Mouse (Mus musculus) neural tube, embryonic 15.5 days (tissue): Measurements from ENCODE around the gene Pnmal1. TPM values are rescaled to one million over a fixed set of nuclear protein-coding genes. Genes with fewer than 3 reads are reported as not detected.

Source experiments
- ATAC-seq: fragments of 200-750 bp; cut with Nextera tagmentation; 2 replicates; pipeline ENCODE4 v1.8.0; 2017; ENCODE audit warnings: mild to moderate bottlenecking, moderate TSS enrichment, moderate library complexity; ENCODE audit not compliant: low FRiP score
- H3K27ac ChIP-seq: fragments of 300-500 bp; sonication (generic); replicated peaks from 2 replicates; pipeline ENCODE4 v1.5.1; 2015; ENCODE audit warnings: mild to moderate bottlenecking, inconsistent platforms
- H3K27me3 ChIP-seq: fragments of 300-500 bp; sonication (generic); replicated peaks from 2 replicates; pipeline ENCODE4 v1.6.1; 2015; ENCODE audit warnings: inconsistent platforms
- H3K36me3 ChIP-seq: fragments of 300-500 bp; sonication (generic); 2 replicates; pipeline ENCODE4 v1.6.1; 2015; ENCODE audit warnings: inconsistent platforms
- H3K4me1 ChIP-seq: fragments of 300-500 bp; sonication (generic); 2 replicates; pipeline ENCODE4 v1.6.1; 2015; ENCODE audit warnings: inconsistent platforms
- H3K4me2 ChIP-seq: fragments of 300-500 bp; sonication (generic); 2 replicates; pipeline ENCODE4 v1.6.1; 2015; ENCODE audit warnings: inconsistent platforms, mild to moderate bottlenecking, moderate library complexity
- H3K4me3 ChIP-seq: fragments of 300-500 bp; sonication (generic); replicated peaks from 2 replicates; pipeline ENCODE4 v1.5.1; 2015; ENCODE audit warnings: mild to moderate bottlenecking, inconsistent platforms
- H3K9ac ChIP-seq: fragments of 300-500 bp; sonication (generic); replicated peaks from 2 replicates; pipeline ENCODE4 v1.6.1; 2015; ENCODE audit warnings: mild to moderate bottlenecking, inconsistent platforms
- H3K9me3 ChIP-seq: fragments of 300-500 bp; sonication (generic); replicated peaks from 2 replicates; pipeline ENCODE4 v1.6.1; 2016; ENCODE audit warnings: inconsistent platforms
- WGBS: fragments of 180-500 bp; shearing (Covaris S2); methylation state at CpG from one replicate; pipeline ENCODE4 v1.1.7; 2015; ENCODE audit warnings: mixed read lengths; 5-methylcytosine and 5-hydroxymethylcytosine counted together
- polyA plus RNA-seq: library from polyadenylated mRNA; unstranded; fragments of >200 nt; fragmentation: Nextera tagmentation; extraction: Ambion mirVana; gene quantifications from 2 replicates; pipeline ENCODE4 v1.2.1, GENCODE M21; 2015

Pnmal1 gene
- polyA plus RNA-seq, 1 experiment from 2014 or later, result 52.0 TPM

DNA sequence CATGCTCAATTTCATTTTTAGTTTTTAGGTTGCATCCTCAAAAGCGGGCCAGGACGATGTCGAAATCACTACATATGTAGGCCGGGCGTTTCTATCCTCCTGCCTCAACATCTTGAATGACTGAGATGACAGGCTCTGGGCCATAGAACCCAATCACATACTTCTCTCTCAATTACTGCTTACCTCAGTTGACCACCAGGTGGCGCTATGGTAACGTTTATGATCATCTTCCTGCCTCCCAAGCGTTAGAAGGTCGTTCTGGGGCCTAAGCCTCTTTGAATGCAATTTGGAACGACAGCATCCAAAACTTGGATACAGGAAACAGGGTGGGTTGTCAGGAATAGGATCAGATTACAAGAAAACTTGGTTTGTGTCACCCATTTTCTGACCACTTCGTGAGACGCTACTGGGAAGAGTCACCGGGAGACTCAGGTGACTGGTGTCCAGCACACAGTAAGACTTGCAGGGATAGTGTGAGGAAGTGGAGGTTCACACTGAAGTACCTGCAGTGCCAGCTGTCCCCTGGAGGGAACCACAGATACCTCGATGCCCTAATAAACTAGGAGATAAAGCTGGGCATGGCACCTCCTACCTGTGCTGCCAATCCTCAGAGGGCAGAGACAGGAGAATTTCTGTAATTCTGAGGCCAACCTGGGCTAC lies 27.4 kb upstream of the Pnmal1 start:
- Histone ChIP-seq H3K27ac (peak overlapping the region; percentile 81), H3K9me3 (no peaks in the 10 kb centered on the region), H3K4me1 (peaks cover 27% of the 10 kb centered on the region), H3K4me2 (no peak overlapping the region), H3K36me3 (no peaks in the 10 kb centered on the region), H3K9ac (no peak overlapping the region), H3K4me3 (no peak overlapping the region), H3K27me3 (no peaks in the 10 kb centered on the region)
- 18% methylated on average over 14 of the region's 14 CpGs for WGBS
- ATAC-seq, result peak; percentile 58

- H3K36me3 ChIP-seq, result no peaks in the 10 kb centered on the region
- H3K9ac ChIP-seq, result no peak overlapping the region
- 36% methylated on average over 14 of the region's 14 CpGs for WGBS
- H3K4me1 ChIP-seq, result peaks cover 31% of the 10 kb centered on the region
- peak; percentile 67 for ATAC-seq
- H3K4me3 ChIP-seq, result no peak overlapping the region
- peak overlapping the region; percentile 81 for H3K27ac ChIP-seq
- H3K9me3 ChIP-seq, result no peaks in the 10 kb centered on the region
- H3K27me3 ChIP-seq, result no peaks in the 10 kb centered on the region
- peak overlapping the region; percentile 21 for H3K4me2 ChIP-seq
These were observed 26.5 kb upstream of the Pnmal1 start for GRCm38 (mm10) chr7:16932704-16933577.

DNA sequence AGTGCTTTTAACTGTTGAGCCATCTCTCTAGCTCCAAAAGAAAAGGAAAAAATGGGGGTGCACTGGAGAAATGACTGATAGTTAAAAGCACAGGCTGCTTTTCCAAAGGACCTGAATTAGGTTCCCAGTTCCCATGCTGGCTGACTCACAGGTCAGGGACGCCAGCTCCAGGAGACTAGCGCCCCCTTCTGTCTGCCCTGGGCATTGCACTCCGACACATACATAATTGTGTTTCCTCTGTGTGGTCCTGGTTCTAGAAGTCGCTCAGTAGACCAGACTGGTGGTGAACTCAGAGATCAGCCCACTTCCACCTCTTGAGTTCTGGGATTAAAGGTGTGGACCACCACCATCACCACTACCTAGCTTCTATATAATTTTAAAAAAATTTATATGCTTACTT lies 22.2 kb upstream of the Pnmal1 start:
- Histone ChIP-seq H3K4me3 (no peak overlapping the region), H3K4me2 (no peak overlapping the region), H3K36me3 (no peaks in the 10 kb centered on the region), H3K4me1 (peaks cover 48% of the 10 kb centered on the region), H3K27me3 (no peaks in the 10 kb centered on the region), H3K9me3 (no peaks in the 10 kb centered on the region), H3K9ac (no peak overlapping the region), H3K27ac (no peak overlapping the region)
- WGBS, result 42% methylated on average over 4 of the region's 4 CpGs
- no peak for ATAC-seq

DNA sequence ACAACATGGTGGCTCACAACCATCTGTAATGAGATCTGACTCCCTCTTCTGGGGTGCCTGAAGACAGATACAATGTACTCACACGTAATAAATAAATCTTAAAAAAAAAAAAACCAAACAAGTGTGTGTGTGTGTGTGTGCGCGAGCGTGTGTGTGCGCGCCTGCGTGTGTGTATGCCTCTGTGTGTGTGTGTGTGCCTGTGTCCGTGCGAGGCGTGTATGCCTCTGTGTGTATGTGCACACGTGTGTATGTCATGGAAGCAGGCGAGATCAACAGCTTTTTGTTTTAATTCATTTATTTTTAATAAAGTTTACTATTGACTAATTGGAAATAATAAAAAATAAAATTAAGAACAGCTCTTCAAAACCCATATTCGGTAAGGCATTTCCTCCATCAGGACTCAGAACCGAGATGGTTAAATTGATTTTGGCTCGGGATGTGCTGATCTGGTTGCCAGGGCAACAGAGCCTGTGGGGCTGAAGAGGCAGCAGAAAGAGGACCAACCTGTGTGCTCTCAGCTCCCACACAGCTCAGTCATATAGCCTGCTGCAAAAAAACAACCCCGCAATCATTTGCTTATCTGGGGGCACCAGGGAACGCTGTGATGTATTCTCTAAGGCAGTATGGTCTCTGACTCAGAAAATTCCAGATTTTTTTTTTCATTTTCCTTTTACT lies 21.2 kb upstream of the Pnmal1 start:
- H3K27me3 ChIP-seq, result no peaks in the 10 kb centered on the region
- peak overlapping the region; percentile 42 for H3K4me2 ChIP-seq
- H3K27ac ChIP-seq, result peak overlapping the region; percentile 76
- H3K36me3 ChIP-seq, result no peaks in the 10 kb centered on the region
- ATAC-seq, result peak; percentile 84
- peaks cover 46% of the 10 kb centered on the region for H3K4me1 ChIP-seq
- no peaks in the 10 kb centered on the region for H3K9me3 ChIP-seq
- peak overlapping the region; percentile 14; the same call in 1 of the 2 replicates for H3K9ac ChIP-seq
- H3K4me3 ChIP-seq, result no peak overlapping the region
- WGBS, result 57% methylated on average over 17 of the region's 17 CpGs

DNA sequence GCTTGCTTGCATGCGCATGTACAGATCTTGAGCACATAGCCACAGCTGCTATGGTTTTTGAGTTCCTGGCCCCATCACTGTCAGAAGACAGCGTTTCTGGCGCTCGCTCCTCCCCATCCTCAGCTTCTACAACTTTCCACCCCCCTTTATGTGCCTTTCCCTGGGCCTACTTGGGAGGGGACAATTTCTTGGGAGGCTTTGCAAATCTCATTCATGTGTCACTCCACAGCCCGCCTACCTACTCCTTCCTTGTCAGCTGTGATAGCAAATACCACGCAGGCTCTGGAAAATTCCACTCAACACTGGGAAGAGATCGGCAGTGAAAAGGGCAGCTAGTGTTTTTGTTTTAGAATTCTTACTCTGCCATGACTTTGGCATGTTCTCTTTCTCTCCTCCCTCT lies 19.2 kb upstream of the Pnmal1 start:
- Histone ChIP-seq H3K4me3 (no peak overlapping the region), H3K36me3 (no peaks in the 10 kb centered on the region), H3K27ac (peak overlapping the region; percentile 43; the same call in 1 of the 2 replicates), H3K27me3 (no peaks in the 10 kb centered on the region), H3K9ac (no peak overlapping the region), H3K9me3 (no peaks in the 10 kb centered on the region), H3K4me1 (peaks cover 52% of the 10 kb centered on the region), H3K4me2 (no peak overlapping the region)
- WGBS, result 54% methylated on average over 7 of the region's 7 CpGs
- no peak for ATAC-seq

GRCm38 (mm10) chr7:16942861-16943260 lies 16.6 kb upstream of the Pnmal1 start:
- Histone ChIP-seq H3K4me2 (no peak overlapping the region), H3K27ac (peak overlapping the region; percentile 93), H3K9ac (no peak overlapping the region), H3K27me3 (no peaks in the 10 kb centered on the region), H3K4me1 (peaks cover 75% of the 10 kb centered on the region), H3K9me3 (no peaks in the 10 kb centered on the region), H3K36me3 (no peaks in the 10 kb centered on the region), H3K4me3 (no peak overlapping the region)
- ATAC-seq, result no peak
- 25% methylated on average over 4 of the region's 4 CpGs for WGBS

DNA sequence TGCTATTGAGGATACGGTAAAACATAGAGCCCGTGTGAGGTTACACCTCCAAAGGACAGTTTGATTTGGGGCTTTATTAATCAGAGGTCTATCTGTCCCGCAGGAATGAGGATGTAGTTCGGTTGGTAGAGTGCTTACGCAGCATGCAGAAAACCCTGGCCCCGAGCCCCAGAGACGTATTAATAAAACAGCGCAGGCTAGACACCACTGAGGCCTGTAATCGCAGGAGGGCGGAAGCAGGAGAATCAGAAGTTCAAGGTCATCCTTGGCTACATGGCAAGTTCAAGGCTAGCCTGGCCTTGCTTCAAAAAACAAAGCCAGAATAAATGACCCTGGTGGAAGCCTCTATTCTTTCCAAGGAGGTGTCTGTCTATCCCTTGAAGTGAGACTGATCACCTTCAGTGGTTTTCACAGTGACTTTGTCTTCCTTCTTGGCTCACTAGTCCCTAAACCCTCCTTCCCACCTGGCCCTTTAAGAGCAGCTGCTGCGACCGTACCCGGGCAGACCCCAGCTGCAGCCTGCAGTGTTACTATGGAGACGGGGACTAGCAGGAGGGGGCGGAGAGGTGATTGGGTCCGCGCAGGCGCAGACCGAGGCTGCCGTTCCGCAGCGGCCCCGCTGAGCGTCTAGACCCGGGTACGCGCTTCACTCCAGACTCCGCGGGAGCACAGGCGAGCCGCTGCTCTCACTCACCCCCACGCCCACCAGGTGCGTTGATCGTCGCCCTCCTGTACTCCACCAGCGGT lies 15.2 kb upstream of the Pnmal1 start, which contains the start of gene Pnmal2:
Gene Pnmal2 (plus strand): TSS at position 622 of the 747 bp plus-strand sequence.
- peaks cover 75% of the 10 kb centered on the region for H3K4me1 ChIP-seq

GRCm38 (mm10) chr7:16944808-16945315 lies 14.6 kb upstream of the Pnmal1 start:
- Histone ChIP-seq H3K4me2 (peak overlapping the region; percentile 93), H3K9me3 (no peaks in the 10 kb centered on the region), H3K27ac (peak overlapping the region; percentile 93), H3K36me3 (no peaks in the 10 kb centered on the region; the same call in 1 of the 2 replicates), H3K4me1 (peaks cover 79% of the 10 kb centered on the region), H3K27me3 (no peaks in the 10 kb centered on the region), H3K4me3 (peak overlapping the region; percentile 68), H3K9ac (peak overlapping the region; percentile 90)
- ATAC-seq, result peak; percentile 18
- WGBS, result 2% methylated on average over 22 of the region's 22 CpGs

More for the DNA sequence above, 15.2 kb upstream of the Pnmal1 start, which contains the start of gene Pnmal2:
- ATAC-seq, result peak; percentile 86
- 8% methylated on average over 36 of the region's 36 CpGs for WGBS
- Histone ChIP-seq H3K4me3 (peak within 1 kb of the TSS; percentile 68), H3K27me3 (no peaks in the 10 kb centered on the region), H3K36me3 (no peaks in the 10 kb centered on the region; the same call in 1 of the 2 replicates), H3K9ac (peak within 1 kb of the TSS; percentile 90), H3K27ac (peak within 1 kb of the TSS; percentile 93), H3K4me2 (peak within 1 kb of the TSS; percentile 93), H3K9me3 (no peaks in the 10 kb centered on the region)

GRCm38 (mm10) chr7:16945419-16945818 lies 14.1 kb upstream of the Pnmal1 start:
- no peak for ATAC-seq
- no peaks in the 10 kb centered on the region for H3K27me3 ChIP-seq
- peak overlapping the region; percentile 93 for H3K27ac ChIP-seq
- 11% methylated on average over 17 of the region's 17 CpGs for WGBS
- H3K4me3 ChIP-seq, result peak overlapping the region; percentile 68
- H3K9ac ChIP-seq, result peak overlapping the region; percentile 90
- peak overlapping the region; percentile 93 for H3K4me2 ChIP-seq
- H3K4me1 ChIP-seq, result peaks cover 79% of the 10 kb centered on the region
- no peaks in the 10 kb centered on the region for H3K9me3 ChIP-seq
- H3K36me3 ChIP-seq, result no peaks in the 10 kb centered on the region; the same call in 1 of the 2 replicates

GRCm38 (mm10) chr7:16946441-16947348 lies 12.8 kb upstream of the Pnmal1 start:
- peak overlapping the region; percentile 93 for H3K27ac ChIP-seq
- H3K4me1 ChIP-seq, result peaks cover 84% of the 10 kb centered on the region
- peak overlapping the region; percentile 93 for H3K4me2 ChIP-seq
- H3K9ac ChIP-seq, result peak overlapping the region; percentile 90
- H3K36me3 ChIP-seq, result no peaks in the 10 kb centered on the region; the same call in 1 of the 2 replicates
- H3K4me3 ChIP-seq, result peak overlapping the region; percentile 68
- WGBS, result 2% methylated on average over 53 of the region's 53 CpGs
- ATAC-seq, result no peak
- no peaks in the 10 kb centered on the region for H3K27me3 ChIP-seq
- H3K9me3 ChIP-seq, result no peaks in the 10 kb centered on the region
